Mouse (Mus musculus): ENCODE measurements at regions not wholly inside any gene's neighbourhood (a gene's known extent, or its start where the extent isn't known, plus 50 kb on each side); places are given as distances from the start of the nearest gene placed in this dataset.

- no peak for TF ChIP-seq CTCF (IDR thresholded peaks at IDR 0.05; ENCODE audit: control insufficient read depth, insufficient read depth, insufficient read length)
- no peak for TF ChIP-seq CEBPB (IDR thresholded peaks at IDR 0.05; ENCODE audit: low read depth)
Measured at GRCm38 (mm10) chr9:88069834-88070233, 257.2 kb upstream of the Nt5e start.

Data from C2C12 (cell line).